Mouse (Mus musculus): ENCODE data around the gene Epb41l5.
A peak's percentile ranks its signal among the peaks of the same experiment; 100 is the strongest.

The Epb41l5 gene

DNA sequence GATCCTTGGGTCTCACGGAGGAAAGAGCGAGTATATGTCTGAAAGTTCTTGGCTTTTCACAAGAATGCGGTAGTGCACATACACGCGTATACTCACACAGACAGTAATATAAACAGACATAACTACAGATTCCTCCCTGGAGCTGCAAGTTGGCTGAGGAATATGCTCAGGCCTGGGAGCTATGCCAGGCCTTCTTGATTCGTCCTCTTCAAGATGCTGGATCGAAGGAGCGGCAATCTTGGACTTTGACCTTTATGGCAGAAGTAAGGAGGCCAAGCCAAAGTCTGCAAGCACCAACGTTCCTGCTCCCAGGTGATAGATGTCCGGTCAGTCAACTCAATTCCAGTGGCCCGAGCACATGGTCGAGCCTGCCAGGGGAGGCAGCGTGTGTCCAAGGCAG, 117.9 kb downstream of the Epb41l5 start:
- no peak for DNase-seq

DNA sequence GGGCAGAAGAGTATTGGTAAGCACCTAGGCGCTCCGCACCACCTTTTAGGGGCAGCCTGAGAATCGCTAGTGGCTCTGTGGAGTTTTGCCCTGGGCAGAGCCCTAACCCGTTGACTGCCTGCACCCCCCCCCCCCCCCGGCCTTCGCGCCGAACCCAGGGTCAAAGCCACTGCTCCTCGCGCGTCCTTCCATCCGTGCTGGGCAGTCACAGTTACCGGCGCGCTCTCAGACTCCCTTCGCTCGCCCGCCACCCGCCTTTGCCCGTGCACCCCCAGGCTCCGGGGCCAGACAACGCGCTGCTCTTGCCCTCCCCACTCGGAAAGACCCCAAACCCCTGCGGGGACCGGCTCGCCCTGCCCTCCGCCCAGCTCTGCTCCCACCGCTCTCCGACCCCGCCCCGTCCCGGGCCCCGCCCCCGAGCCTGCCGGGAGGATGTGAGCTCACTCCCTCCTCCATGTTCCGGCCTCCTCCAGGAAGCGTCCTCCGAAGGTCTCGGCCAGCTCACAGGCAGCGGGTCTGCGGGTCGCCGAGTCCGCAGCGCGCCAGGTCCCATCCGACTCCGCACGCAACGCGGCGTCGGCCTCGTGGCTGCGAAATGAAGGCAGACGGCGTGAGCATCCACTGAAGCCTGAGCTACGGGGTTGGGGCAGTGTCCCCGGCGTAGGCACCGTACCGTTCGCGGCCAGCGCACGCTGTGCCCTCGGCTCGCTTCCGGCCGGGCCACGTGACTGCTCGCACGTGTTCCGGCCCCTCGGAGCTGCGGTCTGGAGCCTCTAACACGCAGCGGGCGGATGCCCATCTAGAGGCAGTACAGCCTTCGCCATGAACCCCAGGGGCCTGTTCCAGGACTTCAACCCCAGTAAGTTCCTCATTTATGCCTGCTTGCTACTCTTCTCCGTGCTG, 122.9 kb downstream of the Epb41l5 start, which contains the start of gene Tmem185b:
Tmem185b (plus strand) TSS at position 472 of the 903 bp plus-strand sequence.
- DNase-seq = peak; percentile 89

DNA sequence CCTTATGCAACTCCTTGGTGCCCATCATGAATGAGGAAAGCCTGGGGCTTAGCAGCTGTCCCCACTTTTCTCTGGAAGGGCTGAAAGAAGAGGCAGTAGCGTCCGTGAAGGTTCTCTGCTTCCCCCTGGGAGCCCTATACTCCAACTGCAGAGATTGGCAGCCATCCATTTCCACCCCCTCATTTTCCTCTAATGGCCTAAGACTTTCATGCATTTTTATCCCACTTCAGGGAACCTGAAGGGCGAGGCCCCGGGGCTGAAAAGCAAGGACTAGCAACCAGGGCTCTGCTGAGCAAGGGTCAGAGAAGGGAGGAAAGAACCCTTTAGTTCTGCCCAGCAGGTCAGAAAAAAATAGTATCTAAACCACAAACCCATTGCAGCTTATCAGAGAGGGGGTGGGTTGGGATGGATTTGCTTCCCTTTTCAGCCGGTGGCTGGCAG, 123.8 kb downstream of the Epb41l5 start:
- DNase-seq = peak; percentile 33

DNA sequence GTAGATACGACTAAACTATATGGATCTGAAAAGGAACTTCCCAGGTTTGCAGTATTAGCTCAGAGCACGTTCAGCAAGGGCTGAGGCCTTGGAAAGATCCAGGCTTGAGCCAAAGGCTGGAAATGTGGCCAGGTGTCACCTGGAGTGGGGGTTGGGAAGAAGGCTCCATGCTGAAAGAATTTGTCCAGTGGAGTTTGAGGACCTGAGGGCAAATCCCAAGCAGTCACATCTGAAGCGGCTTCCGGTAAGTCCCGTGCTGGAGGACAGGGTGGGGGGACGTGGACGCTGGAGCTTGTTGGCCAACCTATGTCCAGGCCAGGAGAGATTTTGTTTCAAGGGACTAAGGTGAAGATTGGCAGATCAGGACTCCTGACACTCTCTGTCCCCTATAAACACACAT, 125.0 kb downstream of the Epb41l5 start:
- no peak for DNase-seq

DNA sequence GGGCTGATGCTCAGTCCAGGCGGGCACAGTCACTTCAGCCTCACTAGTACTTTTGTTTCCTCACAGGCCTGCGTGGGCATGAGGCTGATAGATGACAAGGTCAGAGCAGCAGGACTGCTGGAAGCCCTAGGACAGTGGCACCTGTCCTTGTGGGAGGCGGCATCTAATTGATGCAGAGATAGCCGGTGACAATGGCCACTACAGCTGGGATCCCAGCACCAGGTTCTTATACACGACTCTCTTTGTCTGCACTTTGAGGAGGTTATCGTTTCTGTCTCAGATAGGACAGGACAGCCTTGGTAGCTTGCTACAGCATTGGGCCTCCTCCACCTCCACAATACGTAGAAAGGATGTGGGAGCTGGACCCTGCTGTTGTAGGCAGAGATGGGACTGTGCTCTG, 125.4 kb downstream of the Epb41l5 start:
- DNase-seq = no peak

DNA sequence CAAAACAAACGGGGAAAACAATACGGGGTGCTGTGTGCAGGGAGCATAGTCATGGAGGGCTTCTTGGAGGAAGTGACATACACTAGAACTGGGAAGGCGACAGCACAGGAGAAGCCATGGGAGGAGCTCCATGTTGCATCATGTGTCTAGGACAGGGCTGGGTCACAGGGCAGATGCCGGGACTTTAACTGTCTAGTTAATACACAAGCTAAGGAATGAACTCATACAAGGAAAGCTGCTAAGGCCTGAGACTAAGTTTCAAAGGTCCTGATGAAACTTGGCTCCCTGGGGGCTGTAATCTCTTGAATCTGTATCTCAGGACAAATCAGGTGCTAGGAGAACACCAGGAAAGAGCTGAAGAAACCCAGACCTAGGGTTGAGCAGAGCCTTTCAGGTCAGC, 126.1 kb downstream of the Epb41l5 start:
- no peak for DNase-seq

DNA sequence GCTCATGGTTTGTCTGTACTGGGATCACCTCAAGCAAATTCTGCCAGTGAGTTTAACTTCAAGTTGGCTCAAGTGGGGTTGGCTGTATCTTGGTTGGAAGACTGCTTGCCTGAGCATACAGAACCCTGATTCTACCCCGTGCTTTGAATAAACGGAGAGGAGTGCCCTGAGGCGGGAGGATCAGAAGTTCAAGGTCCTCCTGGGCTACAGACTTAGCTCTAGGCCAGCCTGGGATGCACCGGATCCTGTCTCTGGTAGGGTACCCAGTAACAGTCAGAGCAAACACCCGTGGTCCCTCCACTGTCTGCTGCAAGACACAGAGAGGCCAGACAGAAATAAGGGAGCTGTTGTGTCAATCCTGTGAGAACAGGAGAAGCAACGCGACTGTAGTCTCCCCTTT, 127.1 kb downstream of the Epb41l5 start:
- DNase-seq = no peak

DNA sequence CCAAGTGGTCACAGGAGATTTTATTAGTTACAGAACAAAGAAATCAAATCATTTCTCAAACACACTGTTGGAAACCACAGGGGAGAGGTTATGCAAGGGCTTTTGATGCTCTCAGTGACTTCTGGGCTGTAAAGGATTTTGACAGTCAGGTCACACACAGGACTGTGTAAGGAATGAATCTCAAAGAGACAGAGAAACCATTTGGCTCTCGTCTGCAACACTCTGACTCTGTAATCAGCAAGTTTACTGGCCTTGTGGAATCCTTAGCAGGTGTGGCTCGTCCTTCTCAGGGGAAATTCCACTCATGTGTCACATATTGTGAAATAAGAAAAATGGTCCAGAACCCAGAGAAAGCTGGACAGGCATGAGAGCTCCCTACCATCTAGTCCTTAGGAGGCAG, 127.8 kb downstream of the Epb41l5 start:
- no peak for DNase-seq

DNA sequence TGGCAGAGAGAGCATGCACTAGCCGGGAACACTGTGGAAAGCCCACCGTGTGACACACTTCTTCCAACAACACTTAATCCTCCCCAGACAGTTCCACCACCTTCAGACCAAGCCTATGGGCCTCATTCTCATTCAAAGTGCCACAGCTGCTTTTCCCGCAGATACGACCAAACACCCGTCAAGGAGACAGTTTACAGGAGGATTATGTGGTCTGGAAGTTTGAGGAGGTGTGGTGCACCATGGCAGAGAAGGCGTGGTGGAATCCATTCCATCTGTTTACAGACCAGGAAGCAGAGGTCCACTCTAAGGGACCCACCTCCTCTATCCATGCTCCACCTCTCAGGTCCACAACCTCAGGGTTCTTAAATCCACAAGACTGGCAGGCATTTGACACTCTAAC, 129.5 kb downstream of the Epb41l5 start:
- DNase-seq = no peak

DNA sequence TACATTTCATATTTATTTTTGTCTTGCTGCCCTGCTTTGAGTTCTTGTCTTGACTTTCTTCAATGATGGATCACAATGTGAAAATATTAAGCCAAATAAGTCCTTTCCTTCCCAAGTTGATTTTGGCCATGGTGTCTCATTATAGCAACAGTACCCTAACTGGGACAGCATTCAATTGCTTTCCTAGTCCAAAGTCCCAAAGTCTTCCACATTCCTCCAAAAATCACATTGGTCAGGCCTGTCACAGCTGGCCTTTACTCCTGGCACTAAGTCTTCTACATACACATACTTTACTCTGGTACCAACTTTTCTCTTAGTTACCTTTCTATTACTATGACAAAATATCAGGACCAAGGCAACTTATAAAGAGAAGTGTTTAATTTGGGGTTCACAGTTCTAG, 130.0 kb downstream of the Epb41l5 start:
- DNase-seq = no peak

DNA sequence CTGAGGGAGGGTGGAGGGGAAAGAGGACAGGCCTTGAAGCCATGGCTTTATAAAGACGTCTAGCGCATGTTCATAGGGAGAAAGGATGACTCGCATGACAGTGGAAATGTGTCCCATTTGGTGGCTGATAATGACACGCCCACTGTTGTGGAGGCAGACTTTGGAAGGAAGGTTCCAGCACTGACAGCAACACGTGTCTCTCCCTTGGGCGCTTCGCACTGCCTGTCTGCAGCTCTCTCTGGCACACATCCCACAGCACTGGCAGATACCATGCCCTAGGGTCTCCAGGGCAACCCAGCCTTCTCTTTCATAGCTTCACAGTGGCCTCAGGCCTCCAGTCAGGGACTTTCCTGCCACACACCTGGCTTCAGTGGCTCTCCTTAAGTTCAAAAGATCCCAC, 130.7 kb downstream of the Epb41l5 start:
- DNase-seq = no peak

DNA sequence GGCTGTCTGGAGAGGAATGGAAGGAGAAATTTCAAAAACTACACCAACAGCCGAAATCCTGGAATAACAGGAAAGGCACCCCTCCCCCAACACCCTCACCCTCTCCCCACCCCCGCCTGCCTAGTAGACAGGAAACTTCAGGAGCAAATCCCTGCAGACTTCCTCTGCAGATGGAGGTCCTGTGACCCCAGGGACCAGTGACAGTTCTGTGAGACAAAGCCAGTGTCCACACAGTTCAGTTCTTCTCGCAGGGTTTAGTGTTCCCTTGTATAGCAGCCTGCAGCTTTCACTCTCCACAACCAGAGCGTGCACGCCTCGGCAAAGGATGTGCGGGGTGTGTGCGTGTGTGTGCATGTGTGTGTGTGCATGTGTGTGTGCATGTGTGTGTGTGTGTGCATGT, 137.9 kb downstream of the Epb41l5 start:
- DNase-seq = no peak

DNA sequence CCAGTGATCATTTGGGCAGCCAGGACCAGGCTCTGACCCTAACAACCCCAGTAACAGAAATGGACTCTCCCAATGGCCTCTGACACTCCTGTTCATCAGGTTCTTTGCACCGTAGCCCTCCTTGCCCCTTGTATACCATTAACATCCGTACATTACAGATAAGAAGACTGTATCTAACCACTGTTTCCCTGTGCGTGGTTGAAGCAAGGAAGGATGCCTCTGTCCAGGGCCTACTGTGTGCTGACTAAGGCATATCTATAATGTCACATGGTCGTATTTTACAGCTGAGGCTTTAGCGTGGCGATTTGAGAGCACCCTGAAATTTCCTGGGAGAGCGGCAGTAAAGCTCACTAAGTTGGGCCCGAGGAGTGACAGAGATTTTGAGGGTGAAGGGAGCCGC, 138.4 kb downstream of the Epb41l5 start:
- DNase-seq = no peak

DNA sequence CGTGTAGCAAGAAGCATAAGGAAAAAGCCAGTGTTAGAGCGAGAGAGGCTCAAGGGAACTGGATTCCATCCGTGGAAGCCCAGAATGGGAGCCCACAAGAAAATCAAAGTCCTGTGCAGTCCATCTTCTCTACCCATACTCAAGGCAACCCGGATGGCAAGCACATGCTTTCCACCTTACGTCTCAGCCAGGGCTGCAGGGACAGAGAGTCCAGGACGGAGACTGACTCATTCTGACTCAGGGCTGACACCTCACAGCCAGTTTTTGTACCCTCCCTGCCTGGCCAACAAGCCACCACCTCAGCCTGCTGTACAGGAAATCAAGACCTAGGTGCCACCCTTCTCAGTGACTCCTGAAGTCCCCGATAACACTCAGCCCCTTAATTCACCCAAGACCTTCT, 139.3 kb downstream of the Epb41l5 start:
- no peak for DNase-seq

DNA sequence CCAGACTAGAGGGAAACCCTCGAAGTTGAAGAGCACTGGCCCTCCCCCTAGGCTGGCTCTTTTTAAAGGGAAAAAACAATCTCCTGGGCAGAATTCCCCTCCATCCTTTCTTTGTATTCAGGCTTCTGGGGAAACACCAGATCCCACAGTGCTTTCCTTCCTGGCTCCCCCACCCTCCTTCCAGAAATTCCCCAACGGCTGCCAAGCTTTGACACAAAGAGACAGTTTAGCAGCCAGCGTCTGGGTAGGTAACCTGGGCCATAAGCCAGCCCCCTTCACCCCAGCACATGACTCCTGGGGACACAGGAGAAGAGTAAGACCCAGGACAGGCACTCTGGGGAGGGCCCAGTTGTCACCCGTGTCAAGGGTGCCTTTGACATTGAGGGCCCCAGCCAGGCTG, 140.3 kb downstream of the Epb41l5 start:
- DNase-seq = no peak

DNA sequence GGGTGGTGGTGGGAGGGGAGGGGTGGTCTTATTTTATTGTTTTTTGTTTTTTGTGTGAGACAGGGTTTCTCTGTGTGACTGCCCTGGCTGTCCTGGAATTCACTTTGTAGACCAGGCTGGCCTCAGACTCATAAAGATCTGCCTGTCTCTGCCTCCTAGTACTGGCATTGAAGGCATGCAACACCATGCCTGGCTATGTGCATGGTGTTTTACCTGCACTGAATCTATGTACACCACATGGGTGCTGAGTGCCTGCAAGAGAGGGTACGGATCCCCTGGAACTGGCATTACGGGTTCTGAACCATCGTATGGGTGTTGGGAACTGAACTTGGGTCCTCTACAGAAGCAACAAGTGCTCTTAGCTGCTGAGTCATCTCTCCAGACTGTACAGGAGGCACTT, 142.8 kb downstream of the Epb41l5 start:
- DNase-seq = no peak

DNA sequence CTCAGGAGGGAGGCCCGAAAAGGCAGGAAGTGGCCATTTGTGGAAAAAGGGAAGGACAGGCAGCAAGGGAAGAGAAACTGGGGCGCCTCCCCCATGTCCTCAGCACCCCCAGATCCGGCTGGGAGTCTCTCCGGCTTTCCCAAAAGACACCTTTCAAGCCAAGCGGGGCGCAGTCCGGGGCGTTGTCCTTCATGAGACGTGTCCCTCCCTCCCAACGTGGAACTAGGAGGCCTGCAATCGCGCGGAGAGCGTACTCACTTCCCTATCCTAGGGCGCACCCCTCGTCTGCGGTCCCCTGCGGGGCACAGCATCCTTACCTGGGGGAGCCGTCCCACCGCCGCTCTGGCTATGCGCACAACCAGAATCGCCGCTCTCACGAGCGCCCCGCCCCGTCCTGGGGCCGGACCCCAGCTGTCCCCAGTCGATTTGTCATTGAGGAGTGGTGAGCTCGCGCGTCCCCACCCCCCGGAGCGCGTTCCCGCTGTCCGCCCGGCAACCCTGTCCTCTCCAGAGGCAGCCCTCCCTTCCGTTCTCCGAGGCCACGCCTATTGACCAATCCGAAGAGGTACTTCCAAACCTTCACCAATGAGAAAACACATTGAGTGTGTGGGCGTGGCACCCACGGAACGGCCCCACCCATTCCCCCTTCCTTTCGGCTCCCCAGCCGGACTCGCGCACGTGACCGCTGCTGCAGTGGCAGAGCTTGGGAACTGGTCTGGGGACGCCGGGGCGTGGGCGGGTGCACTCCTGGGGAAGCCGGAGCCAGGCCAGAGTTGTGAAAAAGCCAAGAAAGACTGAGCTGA, 144.3 kb downstream of the Epb41l5 start, which contains the start of gene Ralb:
Ralb (minus strand) TSS at position 535 of the 803 bp plus-strand sequence.
- DNase-seq = peak; percentile 95

DNA sequence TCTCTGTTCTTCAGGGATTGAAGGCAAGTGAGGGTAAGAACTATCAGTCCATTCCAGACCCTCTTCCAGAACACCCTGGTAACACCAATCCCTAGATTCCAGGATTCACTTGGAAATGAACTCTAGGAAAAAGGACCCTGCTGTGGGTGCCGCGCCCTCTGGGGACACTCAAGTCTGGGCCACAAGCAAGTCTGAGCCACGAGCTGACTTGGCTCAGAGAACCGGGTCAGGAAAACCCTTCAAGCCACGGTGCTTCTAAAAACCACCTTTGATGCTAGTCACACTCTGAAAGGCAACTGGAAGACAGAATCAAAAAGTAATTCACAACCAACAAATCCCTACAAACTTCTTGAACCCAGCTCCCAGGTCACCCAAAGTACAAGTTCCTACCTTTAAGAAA, 145.0 kb downstream of the Epb41l5 start:
- DNase-seq = no peak

DNA sequence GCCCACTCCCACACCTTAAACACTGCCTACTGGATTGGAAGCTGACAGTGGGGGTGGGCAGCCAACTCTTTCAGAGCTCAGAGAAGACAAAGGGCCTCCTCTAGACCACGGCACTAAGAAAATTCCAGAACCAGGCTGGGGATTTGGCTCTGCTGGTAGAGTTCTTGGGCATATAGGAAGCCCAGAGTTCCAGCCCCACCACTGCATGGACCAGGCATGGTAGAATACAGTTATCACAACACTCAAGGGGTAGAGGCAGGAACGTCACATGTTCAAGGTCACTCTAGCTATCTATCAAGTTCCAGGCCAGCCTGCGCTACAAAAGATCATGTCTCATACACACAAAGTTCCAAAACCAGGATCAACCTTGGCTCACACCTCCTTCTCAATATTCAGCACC, 145.6 kb downstream of the Epb41l5 start:
- no peak for DNase-seq

DNA sequence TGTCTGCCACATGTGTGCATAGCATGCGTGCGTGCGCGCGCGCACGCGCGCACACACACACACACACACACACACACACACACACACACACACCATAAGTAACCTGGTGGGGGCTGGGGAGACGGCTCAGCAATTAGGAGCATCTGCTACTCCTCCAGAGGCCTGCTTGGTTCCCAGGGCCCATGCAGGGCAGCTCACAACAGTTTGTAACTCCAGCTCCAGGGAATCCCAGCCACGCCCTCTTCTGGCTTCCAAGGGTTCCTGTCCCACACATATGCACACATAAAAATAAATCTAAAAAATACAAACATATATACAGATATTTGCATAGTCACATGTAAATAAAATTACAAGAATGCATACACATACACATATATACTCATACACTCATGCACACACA, 146.1 kb downstream of the Epb41l5 start:
- DNase-seq = no peak

DNA sequence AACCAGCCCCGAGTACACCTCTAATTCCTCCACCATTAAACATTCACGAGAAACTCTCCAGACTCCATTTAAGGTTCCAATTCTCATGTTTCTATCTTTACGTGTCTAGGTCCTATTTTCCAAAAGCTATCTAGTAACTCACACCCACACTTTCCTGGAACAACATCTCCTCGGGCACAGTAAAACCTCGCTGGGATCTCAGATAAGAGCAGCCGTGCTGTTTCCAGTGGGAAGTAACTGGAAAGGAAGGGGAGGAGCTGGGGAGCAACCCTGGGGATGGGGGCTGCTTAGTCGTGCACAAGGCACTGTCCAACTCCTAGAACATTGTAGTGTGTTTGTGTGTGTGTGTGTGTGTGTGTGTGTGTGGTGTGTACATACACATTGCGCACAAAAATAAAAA, 146.9 kb downstream of the Epb41l5 start:
- no peak for DNase-seq

DNA sequence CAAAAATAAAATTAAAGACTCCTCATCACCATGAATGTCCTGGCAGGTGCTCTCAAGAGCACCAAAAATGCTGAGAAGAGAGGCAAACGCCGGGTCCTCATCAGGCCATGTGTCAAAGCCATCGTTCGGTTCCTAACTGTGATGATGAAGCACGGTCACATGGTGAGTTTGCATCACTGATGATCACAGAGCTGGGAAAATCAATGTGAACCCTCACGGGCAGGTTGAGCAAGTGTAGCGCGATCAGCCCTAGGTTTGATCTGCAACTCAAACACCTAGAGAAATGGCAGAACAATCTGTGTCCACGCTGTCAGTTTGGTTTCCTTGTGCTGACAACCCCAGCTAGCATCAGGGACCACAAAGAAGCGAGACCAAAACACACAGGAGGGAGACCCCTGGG, 149.3 kb downstream of the Epb41l5 start:
- DNase-seq = no peak

DNA sequence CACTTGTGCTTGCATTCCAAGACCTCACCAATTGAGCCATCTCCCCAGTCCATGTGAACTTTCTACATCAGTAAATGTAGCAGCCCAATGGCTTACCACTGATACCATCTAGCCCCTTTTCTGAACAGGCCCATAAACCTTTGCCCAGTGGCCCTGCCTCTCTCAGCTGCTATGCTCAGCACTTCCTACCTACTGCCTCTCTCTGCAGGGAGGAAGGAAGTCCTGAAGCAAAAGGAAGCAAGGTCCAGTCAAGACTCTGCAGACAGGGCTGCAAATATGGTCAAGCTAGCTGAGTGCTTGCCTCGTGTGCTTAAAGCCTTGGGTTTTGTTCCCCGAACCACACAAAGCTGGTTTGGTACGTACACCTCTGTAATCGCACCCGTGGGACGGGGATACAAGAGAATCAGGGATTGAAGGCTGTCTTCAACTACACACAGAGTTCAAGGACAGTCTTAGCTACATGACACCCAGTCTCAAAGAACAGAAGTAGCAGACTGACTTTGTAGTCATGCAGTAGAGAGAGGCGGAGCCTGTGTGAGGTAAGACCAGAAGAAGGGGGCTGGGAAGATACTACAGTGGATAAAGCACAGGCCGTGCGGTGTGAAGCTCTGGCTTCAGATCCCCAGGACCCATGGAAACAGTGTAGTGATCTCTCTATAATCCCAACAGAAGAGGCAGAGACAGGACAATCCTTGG, 150.1 kb downstream of the Epb41l5 start:
- DNase-seq = no peak

Measured in cerebellum, adult 8-10 months (tissue).